Mouse (Mus musculus): ENCODE results near the gene Mapk8ip3. TPM values are rescaled to one million over a fixed set of nuclear protein-coding genes. Genes with fewer than 3 reads are reported as not detected.

Gene Mapk8ip3
- polyA plus RNA-seq (2012; rRNA removed; ENCODE audit: low replicate concordance) = 103 and 150 TPM in 2 replicates

GRCm38 (mm10) chr17:24936259-24937237 is at the start of gene Mapk8ip3:
Gene Mapk8ip3 (minus strand): TSS chr17:24936977.

GRCm38 (mm10) chr17:24960135-24960851 is 23.5 kb upstream of the Mapk8ip3 start, which contains the start of gene Jpt2:
Gene Jpt2 (minus strand): TSS chr17:24960689.

GRCm38 (mm10) chr17:24896241-24896992 is 40.4 kb downstream of the Mapk8ip3 start, which contains the start of gene Nme3:
Gene Nme3 (plus strand): TSS chr17:24896500.

GRCm38 (mm10) chr17:24894995-24895547 is 41.7 kb downstream of the Mapk8ip3 start, which contains the start of the genes Eme2 and Mrps34:
Gene Eme2 (minus strand): TSS chr17:24895087.
Gene Mrps34 (plus strand): TSS chr17:24895116.

GRCm38 (mm10) chr17:24886134-24886931 is 50.4 kb downstream of the Mapk8ip3 start, which contains the start of the genes Nubp2 and Spsb3:
Gene Nubp2 (minus strand): TSS chr17:24886349.
Gene Spsb3 (plus strand): TSS chr17:24886643.

GRCm38 (mm10) chr17:24865776-24866175 is 71.0 kb downstream of the Mapk8ip3 start, which contains the start of gene Igfals:
Gene Igfals (plus strand): TSS chr17:24865997.

GRCm38 (mm10) chr17:24850065-24850772 is 86.6 kb downstream of the Mapk8ip3 start, which contains the start of gene Fahd1:
Gene Fahd1 (minus strand): TSS chr17:24850364.

Other genes starting within 250 kb of the Mapk8ip3 start
- 0.24 and 0.55 TPM in 2 replicates for gene Syngr3, start 247.0 kb downstream of the Mapk8ip3 start, polyA plus RNA-seq (2012; rRNA removed; ENCODE audit: low replicate concordance)
- 32.2 and 33.0 TPM in 2 replicates for gene Gfer, start 240.8 kb downstream of the Mapk8ip3 start, polyA plus RNA-seq (2012; rRNA removed; ENCODE audit: low replicate concordance)
- 7.8 and 11.2 TPM in 2 replicates for gene Noxo1, start 240.7 kb downstream of the Mapk8ip3 start, polyA plus RNA-seq (2012; rRNA removed; ENCODE audit: low replicate concordance)
- 62.3 and 93.0 TPM in 2 replicates for gene Tbl3, start 229.3 kb downstream of the Mapk8ip3 start, polyA plus RNA-seq (2012; rRNA removed; ENCODE audit: low replicate concordance)
- 0.13 and 0.19 TPM in 2 replicates for gene Rnf151, start 218.9 kb downstream of the Mapk8ip3 start, polyA plus RNA-seq (2012; rRNA removed; ENCODE audit: low replicate concordance)
- gene Rps2, start 218.9 kb downstream of the Mapk8ip3 start, polyA plus RNA-seq (2012; rRNA removed; ENCODE audit: low replicate concordance) = 1,499 and 4,382 TPM in 2 replicates
- gene Ndufb10, start 212.5 kb downstream of the Mapk8ip3 start, polyA plus RNA-seq (2012; rRNA removed; ENCODE audit: low replicate concordance) = 368 and 449 TPM in 2 replicates
- gene Rpl3l, start 209.2 kb downstream of the Mapk8ip3 start, polyA plus RNA-seq (2012; rRNA removed; ENCODE audit: low replicate concordance) = 0.15 and 0.24 TPM in 2 replicates
- gene Msrb1, start 200.3 kb downstream of the Mapk8ip3 start, polyA plus RNA-seq (2012; rRNA removed; ENCODE audit: low replicate concordance) = 104 and 170 TPM in 2 replicates
- 0.80 and 5.6 TPM in 2 replicates for gene Hs3st6, start 184.0 kb downstream of the Mapk8ip3 start, polyA plus RNA-seq (2012; rRNA removed; ENCODE audit: low replicate concordance)
- 0.10 TPM in 1 of 2 replicates, not detected in the other for gene Meiob, start 132.7 kb downstream of the Mapk8ip3 start, polyA plus RNA-seq (2012; rRNA removed; ENCODE audit: low replicate concordance)
- 97.3 and 196 TPM in 2 replicates for gene Hagh, start 96.8 kb downstream of the Mapk8ip3 start, polyA plus RNA-seq (2012; rRNA removed; ENCODE audit: low replicate concordance)
- 10.9 and 14.8 TPM in 2 replicates for gene Fahd1, start 86.6 kb downstream of the Mapk8ip3 start, polyA plus RNA-seq (2012; rRNA removed; ENCODE audit: low replicate concordance)
- 50.0 and 143 TPM in 2 replicates for gene Igfals, start 71.0 kb downstream of the Mapk8ip3 start, polyA plus RNA-seq (2012; rRNA removed; ENCODE audit: low replicate concordance)
- gene Nubp2, start 50.6 kb downstream of the Mapk8ip3 start, polyA plus RNA-seq (2012; rRNA removed; ENCODE audit: low replicate concordance) = 32.7 and 38.4 TPM in 2 replicates
- gene Spsb3, start 50.3 kb downstream of the Mapk8ip3 start, polyA plus RNA-seq (2012; rRNA removed; ENCODE audit: low replicate concordance) = 53.0 and 84.0 TPM in 2 replicates
- gene Eme2, start 41.9 kb downstream of the Mapk8ip3 start, polyA plus RNA-seq (2012; rRNA removed; ENCODE audit: low replicate concordance) = 30.9 and 44.6 TPM in 2 replicates
- 141 and 210 TPM in 2 replicates for gene Mrps34, start 41.9 kb downstream of the Mapk8ip3 start, polyA plus RNA-seq (2012; rRNA removed; ENCODE audit: low replicate concordance)
- 39.5 and 77.7 TPM in 2 replicates for gene Nme3, start 40.5 kb downstream of the Mapk8ip3 start, polyA plus RNA-seq (2012; rRNA removed; ENCODE audit: low replicate concordance)
- 33.2 and 36.8 TPM in 2 replicates for gene Jpt2, start 23.7 kb upstream of the Mapk8ip3 start, polyA plus RNA-seq (2012; rRNA removed; ENCODE audit: low replicate concordance)
- gene Cramp1l, start 78.8 kb upstream of the Mapk8ip3 start, polyA plus RNA-seq (2012; rRNA removed; ENCODE audit: low replicate concordance) = 18.4 and 29.4 TPM in 2 replicates
- gene Ift140, start 79.1 kb upstream of the Mapk8ip3 start, polyA plus RNA-seq (2012; rRNA removed; ENCODE audit: low replicate concordance) = 14.3 and 23.1 TPM in 2 replicates
- 53.5 and 71.2 TPM in 2 replicates for gene Tmem204, start 146.6 kb upstream of the Mapk8ip3 start, polyA plus RNA-seq (2012; rRNA removed; ENCODE audit: low replicate concordance)
- gene Telo2, start 179.0 kb upstream of the Mapk8ip3 start, polyA plus RNA-seq (2012; rRNA removed; ENCODE audit: low replicate concordance) = 15.3 and 43.8 TPM in 2 replicates
- 0.11 TPM in 1 of 2 replicates, not detected in the other for gene Ptx4, start 183.8 kb upstream of the Mapk8ip3 start, polyA plus RNA-seq (2012; rRNA removed; ENCODE audit: low replicate concordance)
- 42.8 and 52.6 TPM in 2 replicates for gene Clcn7, start 196.4 kb upstream of the Mapk8ip3 start, polyA plus RNA-seq (2012; rRNA removed; ENCODE audit: low replicate concordance)
- gene Ccdc154, start 225.5 kb upstream of the Mapk8ip3 start, polyA plus RNA-seq (2012; rRNA removed; ENCODE audit: low replicate concordance) = 0.04 TPM in 1 of 2 replicates, not detected in the other
- gene Gm38655, start 238.5 kb upstream of the Mapk8ip3 start, polyA plus RNA-seq (2012; rRNA removed; ENCODE audit: low replicate concordance) = not detected in 2 replicates
- 12.1 and 13.6 TPM in 2 replicates for gene BC003965, start 247.6 kb upstream of the Mapk8ip3 start, polyA plus RNA-seq (2012; rRNA removed; ENCODE audit: low replicate concordance)

Measured in subcutaneous adipose tissue, adult 2 months (tissue).